In genomic region chr12:13293421-13293881, GRCm38 (mm10) we compare ENCODE assay signal across 11 mouse cellular contexts. TPM values are rescaled to one million over a fixed set of nuclear protein-coding genes. Genes with fewer than 3 reads are reported as not detected.
DNase-seq lines count a peak whose midpoint lies in the region; ATAC-seq and TF ChIP-seq lines count a peak whose summit lies in the region.
"Had no signal": no experiment of that assay in that cellular context is flagged by ENCODE, and none has a peak within 500 bp of the region (broad histone marks: within the 10 kb centered on the region; RNA-seq: fewer than 3 reads in every experiment).

No protein-coding gene starts in this region.

- WGBS in midbrain, postnatal 0 days: 57% methylated on average over 3 of the region's 3 CpGs

- 0 out of 2 replicates have a peak, but pooled peaks have one; percentile 41 for ATAC-seq in midbrain, postnatal 0 days (ENCODE audit: low FRiP score)

- TF ChIP-seq CTCF in midbrain, postnatal 0 days (IDR thresholded peaks at IDR 0.05): peak; percentile 77

- no peaks in the 10 kb centered on the region for H3K4me1 ChIP-seq in midbrain, postnatal 0 days (ENCODE audit: insufficient read depth, low read length)

- no peak overlapping the region for H3K4me3 ChIP-seq in midbrain, postnatal 0 days (ENCODE audit: low read depth, low read length)

- H3K9me3 ChIP-seq in midbrain, postnatal 0 days (ENCODE audit: low read length): no peaks in the 10 kb centered on the region

- no peak overlapping the region for H3K9ac ChIP-seq in midbrain, postnatal 0 days (replicated peaks; ENCODE audit: low read length, poor library complexity, severe bottlenecking)

- no peak overlapping the region for H3K27ac ChIP-seq in midbrain, postnatal 0 days (ENCODE audit: low read depth, low read length)
- H3K27ac ChIP-seq: macrophage had no signal

- no peaks in the 10 kb centered on the region for H3K27me3 ChIP-seq in midbrain, postnatal 0 days (ENCODE audit: insufficient read depth, low read length)

- no peak overlapping the region for H3K4me2 ChIP-seq in midbrain, postnatal 0 days (ENCODE audit: low read depth, low read length, poor library complexity, severe bottlenecking)

- peak; percentile 9 for DNase-seq in cerebellum, adult 9-10 months
- DNase-seq in cerebellum, adult 18-20 months: no peak
- peak; percentile 19 for DNase-seq in left cerebral cortex, adult 11 months (ENCODE audit: low spot score)
- DNase-seq in left cerebral cortex, adult 18-20 months (ENCODE audit: low spot score in 2 of 2): no peak
- DNase-seq in forelimb bud, embryonic 11.5 days (ENCODE audit: low read depth, low spot score): peak; percentile 75
- peak; percentile 73 for DNase-seq in midbrain, postnatal 0 days (ENCODE audit: low spot score)
- DNase-seq in ovary, postnatal 36 days (ENCODE audit: low spot score): no peak
- DNase-seq in heart, postnatal 4 days: no peak
- DNase-seq: cerebellum, adult 8-10 months; kidney, adult 2 months had no signal

- peaks cover 5% of the 10 kb centered on the region; the same call in 1 of the 2 replicates for H3K36me3 ChIP-seq in midbrain, postnatal 0 days (ENCODE audit: insufficient read depth, low read length)

RNA-seq across cellular contexts. Expression of gene Nbas, which starts 24.5 kb away (rescaled TPM):
- total RNA-seq in left cerebral cortex, adult 18-20 months (2021): 10 to 100 TPM; 33.7 to 34.7 TPM
- total RNA-seq in midbrain, postnatal 0 days (2014; rRNA removed): 41.4 and 50.9 TPM in 2 replicates
- polyA plus RNA-seq in midbrain, postnatal 0 days (2015; fragmentation: Nextera tagmentation; extraction: Ambion mirVana): 12.0 and 12.4 TPM in 2 replicates
- 10 to 100 TPM; 23.8 to 25.2 TPM for total RNA-seq in heart, postnatal 4 days (2021)

RNA-seq across cellular contexts. Expression of gene Ddx1, which starts 44.4 kb away (rescaled TPM):
- 100 to 1,000 TPM; 134 to 143 TPM for total RNA-seq in left cerebral cortex, adult 18-20 months (2021)
- 48.3 and 54.4 TPM in 2 replicates for total RNA-seq in midbrain, postnatal 0 days (2014; rRNA removed)
- 126 and 133 TPM in 2 replicates for polyA plus RNA-seq in midbrain, postnatal 0 days (2015; fragmentation: Nextera tagmentation; extraction: Ambion mirVana)
- 10 to 100 TPM; 92.6 to 95.4 TPM for total RNA-seq in heart, postnatal 4 days (2021)

Comparison
In these comparisons a context has a peak if more than half of its experiments do, and no peak if none do; other contexts are left out.
1. DNase-seq: peak in cerebellum, adult 9-10 months (single experiment), left cerebral cortex, adult 11 months (single experiment), forelimb bud, embryonic 11.5 days (single experiment) and midbrain, postnatal 0 days (single experiment); none in cerebellum, adult 18-20 months (0 of 2), left cerebral cortex, adult 18-20 months (0 of 2), ovary, postnatal 36 days (single experiment) and heart, postnatal 4 days (single experiment).